Mouse (Mus musculus) layer of hippocampus, adult 2 months (tissue): ENCODE results near the gene Il10rb. TPM values are rescaled to one million over a fixed set of nuclear protein-coding genes. Genes with fewer than 3 reads are reported as not detected.
"Not testable (repeated sequence)": the region's sequence is repeated elsewhere in the genome, so short reads cannot be mapped to it uniquely, and the experiment has no call there.

Experiments
- DNase-seq, 2 experiments: peaks; one replicate each; pipeline ENCODE4 v3.0.0; 2022; ENCODE audit warnings: low spot score in 2 of 2
- H3K27ac ChIP-seq: fragments of 200-600 bp; 2 replicates; pipeline ENCODE4 v1.8.1; 2022
- H3K4me3 ChIP-seq: fragments of 200-600 bp; 2 replicates; pipeline ENCODE4 v1.8.1; 2022; ENCODE audit warnings: mild to moderate bottlenecking
- CTCF ChIP-seq: fragments of 200-600 bp; conservative IDR thresholded peaks from 2 replicates; pipeline ENCODE4 v1.8.1; 2022; ENCODE audit warnings: antibody characterized with exemption, mild to moderate bottlenecking, moderate library complexity
- total RNA-seq, 2 experiments: library from RNA; stranded (reverse); gene quantifications; 2 replicates each; pipeline ENCODE4 v1.2.3; 2021

Il10rb gene
- total RNA-seq, 2 experiments from 2014 or later, result 8.6 to 9.0 TPM

DNA sequence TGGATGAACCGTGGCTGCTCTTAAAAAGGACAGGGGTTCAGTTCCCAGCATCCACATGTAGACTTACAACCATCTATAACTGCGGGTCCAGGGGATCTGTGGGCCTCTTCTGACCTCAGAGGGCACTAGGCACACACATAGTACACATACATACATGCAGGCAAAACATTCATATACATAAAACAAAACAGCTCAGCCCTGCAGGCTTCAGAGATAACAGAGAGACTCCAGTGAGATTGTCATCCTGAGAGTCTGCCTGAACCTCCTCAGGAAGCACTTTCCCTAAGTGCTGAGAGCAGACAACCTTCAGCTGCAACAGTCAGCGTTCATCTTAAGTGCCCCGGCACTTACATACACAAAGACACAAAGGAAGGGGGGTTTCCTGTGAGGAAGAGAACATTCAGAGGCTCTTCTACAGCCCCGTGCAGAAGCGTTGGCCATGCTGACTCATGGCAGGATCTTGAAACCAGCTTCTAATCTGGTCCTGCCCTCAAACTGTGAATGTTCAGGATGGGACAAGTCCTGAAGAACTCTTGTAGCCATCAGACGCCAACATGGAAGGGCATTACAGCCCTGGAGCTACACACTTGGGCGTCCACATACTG lies 27.5 kb downstream of the Il10rb start:
- Histone ChIP-seq H3K4me3 (no peak overlapping the region), H3K27ac (no peak overlapping the region)
- DNase-seq, result no peak
- no peak for TF ChIP-seq CTCF

DNA sequence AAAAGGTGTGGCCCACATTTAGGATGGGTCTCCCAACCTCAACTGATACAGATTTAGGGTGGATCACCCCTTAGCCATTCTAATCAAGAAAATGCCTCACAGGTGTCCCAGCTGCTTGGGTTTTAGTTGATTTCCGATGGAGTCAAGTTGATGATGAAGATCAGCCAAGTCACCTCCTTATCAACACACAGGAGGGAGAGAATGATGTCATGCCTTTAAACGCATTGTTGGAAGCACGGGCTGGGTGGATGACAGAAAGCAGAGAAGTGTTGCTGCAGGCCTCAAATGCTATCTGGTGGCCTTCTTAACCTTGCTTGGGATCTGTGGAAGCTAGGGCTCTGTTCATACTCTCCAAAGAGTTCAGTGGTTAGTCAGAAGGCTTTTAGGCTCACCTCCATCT lies 28.2 kb downstream of the Il10rb start:
- no peak for TF ChIP-seq CTCF
- no peak for DNase-seq
- no peak overlapping the region for H3K4me3 ChIP-seq
- no peak overlapping the region for H3K27ac ChIP-seq

DNA sequence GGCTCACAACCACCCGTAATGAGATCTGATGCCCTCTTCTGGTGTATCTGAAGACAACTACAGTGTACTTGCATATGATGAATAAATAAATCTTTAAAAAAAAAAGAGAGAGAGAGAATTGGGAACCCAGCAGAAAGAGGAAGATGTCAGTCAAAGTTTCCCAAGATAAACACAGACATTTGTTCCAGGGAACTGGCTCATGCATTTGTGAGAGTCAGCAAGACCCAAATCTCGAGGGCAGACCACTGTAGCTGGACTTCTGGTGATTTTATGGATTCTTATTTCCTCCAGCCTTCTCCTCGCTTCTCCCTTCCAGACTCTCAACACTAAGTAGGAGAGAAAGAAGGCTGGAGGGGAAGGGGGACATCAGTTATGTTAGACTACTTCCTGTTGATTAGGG lies 32.1 kb downstream of the Il10rb start:
- Histone ChIP-seq H3K4me3 (no peak overlapping the region), H3K27ac (no peak overlapping the region)
- DNase-seq, result no peak
- no peak for TF ChIP-seq CTCF

DNA sequence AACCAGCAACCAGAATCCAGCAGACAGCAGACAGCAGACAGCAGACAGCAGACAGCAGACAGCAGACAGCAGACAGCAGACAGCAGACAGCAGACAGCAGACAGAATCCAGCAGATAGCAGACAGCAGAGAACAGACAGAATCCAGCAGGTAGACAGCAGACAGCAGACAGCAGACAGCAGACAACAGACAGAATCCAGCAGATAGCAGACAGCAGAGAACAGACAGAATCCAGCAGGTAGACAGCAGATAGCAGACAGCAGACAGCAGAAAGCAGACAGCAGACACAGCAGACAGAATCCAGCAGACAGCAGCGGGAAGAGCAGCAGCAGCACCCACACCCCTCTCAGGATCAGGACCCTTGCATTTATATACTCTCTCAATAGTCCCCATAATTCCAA lies 32.6 kb downstream of the Il10rb start:
- DNase-seq, H3K4me3 ChIP-seq, H3K27ac ChIP-seq: not testable (repeated sequence)

DNA sequence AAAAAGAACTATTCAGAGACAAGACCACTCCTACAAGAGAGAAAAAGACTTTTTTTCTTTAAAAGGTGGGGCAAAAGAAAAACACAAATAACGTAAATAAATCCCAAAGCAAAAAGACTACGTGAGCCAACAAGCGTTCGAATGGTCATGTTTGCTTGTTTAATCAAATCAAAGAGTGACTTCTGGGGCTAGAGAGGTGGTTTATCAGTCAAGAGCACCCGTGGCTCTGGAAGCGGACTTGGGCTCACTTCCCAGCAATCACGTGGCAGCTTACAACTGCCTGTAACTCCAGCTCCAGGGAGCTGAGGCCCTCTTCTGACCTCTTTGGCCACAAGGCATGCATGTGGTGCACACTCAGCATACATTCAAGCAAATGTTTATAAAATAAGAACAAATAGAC lies 35.4 kb downstream of the Il10rb start:
- no peak overlapping the region for H3K4me3 ChIP-seq
- TF ChIP-seq CTCF, result peak; percentile 60
- peak overlapping the region; percentile 61; the same call in 1 of the 2 replicates for H3K27ac ChIP-seq
- no peak for DNase-seq

DNA sequence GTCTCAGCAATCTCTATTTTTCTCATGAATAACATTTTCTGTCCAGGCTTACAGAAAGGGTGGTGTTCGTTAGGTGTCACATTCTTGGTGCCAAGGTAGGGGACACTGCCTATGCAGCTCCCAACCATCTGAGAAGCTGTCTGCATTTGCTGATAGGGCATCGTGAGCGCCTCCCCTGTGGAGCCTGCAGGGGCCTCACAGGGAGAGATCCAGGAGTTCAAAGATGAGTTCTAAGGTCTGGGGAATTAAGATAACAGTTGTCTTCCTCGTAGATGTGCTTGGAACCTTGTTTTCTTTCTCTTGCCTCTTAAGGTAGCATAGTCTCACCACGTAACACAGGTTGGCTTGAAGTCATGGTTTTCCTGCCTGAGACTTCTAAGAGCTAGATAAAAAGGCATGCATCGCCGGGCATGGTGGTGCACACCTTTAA lies 35.9 kb downstream of the Il10rb start:
- Histone ChIP-seq H3K27ac (peak overlapping the region; percentile 19; the same call in 1 of the 2 replicates), H3K4me3 (no peak overlapping the region)
- TF ChIP-seq CTCF, result no peak
- no peak for DNase-seq

DNA sequence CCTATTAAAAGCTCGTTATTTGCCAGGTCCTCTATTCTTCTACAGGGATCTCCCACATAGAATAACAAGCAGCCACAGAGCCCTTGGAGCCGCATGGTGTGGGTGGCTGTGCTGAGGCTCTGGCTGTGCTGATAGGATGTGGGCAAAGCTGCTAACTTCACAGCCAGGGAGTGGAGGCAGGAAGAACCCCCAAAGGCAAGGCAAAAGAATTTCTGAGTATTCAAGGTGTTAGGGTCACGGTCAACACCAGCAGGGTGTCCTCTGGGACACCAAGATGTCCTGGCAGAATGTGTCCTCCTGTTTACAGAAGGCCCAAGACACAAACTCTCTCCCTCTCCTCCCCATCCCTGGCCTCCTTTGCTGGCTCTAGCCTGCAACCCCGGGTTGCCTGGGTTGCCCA lies 36.5 kb downstream of the Il10rb start:
- no peak for DNase-seq
- no peak for TF ChIP-seq CTCF
- H3K27ac ChIP-seq, result peak overlapping the region; percentile 5; the same call in 1 of the 2 replicates

DNA sequence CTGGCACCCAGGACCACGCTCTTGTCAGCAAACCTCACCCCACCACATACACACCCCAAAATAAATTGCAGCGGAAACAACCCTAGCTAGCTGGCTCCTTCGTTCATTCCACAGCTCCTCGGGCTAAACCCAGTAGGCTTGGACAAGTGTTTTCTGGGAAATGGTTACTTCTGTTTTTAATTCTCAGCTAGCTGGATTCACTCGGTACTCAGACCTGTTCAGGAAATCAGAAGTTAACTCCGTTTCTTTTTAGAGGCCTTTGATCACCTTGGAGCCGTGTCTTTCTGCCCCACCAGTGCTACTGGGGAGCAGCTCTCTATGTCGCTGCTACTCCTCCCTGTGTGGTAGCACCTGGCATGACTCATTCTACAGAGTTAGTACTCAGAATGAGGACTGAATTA lies 37.2 kb downstream of the Il10rb start:
- DNase-seq, result no peak
- TF ChIP-seq CTCF, result no peak
- 0 out of 2 replicates have a peak overlapping the region, but pooled peaks have one; percentile 5 for H3K27ac ChIP-seq
- no peak overlapping the region for H3K4me3 ChIP-seq

More for the DNA sequence above, 36.5 kb downstream of the Il10rb start:
- no peak overlapping the region for H3K4me3 ChIP-seq

DNA sequence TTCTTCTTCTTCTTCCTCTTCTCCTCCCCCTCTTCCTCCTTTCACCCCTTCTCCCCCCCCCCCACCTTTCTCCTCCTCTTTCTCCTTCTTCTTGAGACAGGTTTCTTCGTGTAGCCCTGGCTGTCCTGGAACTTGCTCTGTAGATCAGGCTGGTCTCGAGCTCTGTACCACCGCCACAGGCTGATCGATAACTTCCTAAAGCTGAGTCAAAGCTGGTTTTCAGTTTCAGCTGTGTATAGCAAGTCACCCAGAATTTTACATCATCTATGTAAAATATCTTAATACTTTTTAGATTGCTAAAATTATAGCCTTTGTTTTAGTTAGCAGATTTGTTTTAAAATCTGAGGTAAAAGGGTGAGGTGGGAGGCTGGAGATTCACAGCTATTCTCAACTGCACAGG lies 38.9 kb downstream of the Il10rb start:
- no peak overlapping the region for H3K4me3 ChIP-seq
- DNase-seq, result no peak
- no peak for TF ChIP-seq CTCF
- H3K27ac ChIP-seq, result no peak overlapping the region

DNA sequence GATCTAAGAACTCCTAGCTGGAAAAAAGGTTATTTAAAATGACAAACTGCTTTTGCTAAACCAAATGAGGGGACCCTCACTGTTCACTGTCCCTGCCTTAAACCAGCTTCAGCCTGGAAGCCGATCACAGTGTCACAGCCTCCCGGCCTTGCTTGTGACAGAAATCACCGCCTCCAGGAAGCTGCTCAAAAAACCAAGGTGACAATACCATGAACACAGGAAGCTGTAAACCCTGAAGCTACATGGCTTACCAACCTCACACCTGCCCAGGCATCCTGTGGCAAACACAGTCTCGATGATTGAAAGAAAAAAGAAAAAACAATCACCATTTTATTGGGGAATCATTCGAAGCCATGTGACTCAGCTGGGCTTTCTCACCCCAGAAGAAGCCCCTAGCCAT lies 39.6 kb downstream of the Il10rb start:
- TF ChIP-seq CTCF, result no peak

DNA sequence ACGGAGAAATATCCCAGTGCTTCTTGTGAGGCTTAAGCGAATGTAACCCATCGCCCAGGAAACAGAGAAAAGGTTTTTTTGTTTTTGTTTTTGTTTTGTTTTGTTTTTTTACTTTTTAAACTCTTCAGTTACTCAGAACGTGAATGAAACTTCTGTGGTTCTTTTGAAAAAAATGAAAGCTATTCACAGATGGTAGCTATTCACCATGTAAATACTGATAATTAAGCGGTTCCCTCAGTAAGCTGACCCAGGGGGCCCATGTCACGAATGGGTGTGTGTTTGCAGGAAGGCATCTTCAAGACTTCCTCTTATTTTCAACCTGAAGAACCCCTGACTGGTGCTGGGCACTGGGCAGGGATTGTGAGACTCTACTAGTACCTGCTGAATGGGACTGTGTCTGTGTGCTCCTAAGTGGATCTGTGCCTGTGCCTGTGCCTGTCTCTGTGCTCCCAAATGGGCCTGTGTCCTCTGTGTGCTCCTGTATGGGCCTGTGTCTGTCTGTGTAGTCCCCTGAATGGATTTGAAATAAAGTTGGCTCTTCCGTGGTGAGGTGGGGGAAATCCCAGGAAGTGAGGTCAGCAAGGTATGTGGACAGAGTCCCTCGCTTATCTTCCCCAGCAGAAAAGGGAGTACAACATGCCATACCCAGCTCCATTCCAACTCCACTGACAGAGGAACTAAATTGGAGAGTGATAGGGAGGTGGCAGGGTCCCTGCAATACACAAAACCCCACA lies 41.0 kb downstream of the Il10rb start:
- TF ChIP-seq CTCF, result no peak
- H3K27ac ChIP-seq, result no peak overlapping the region
- no peak for DNase-seq
- no peak overlapping the region for H3K4me3 ChIP-seq

More for the DNA sequence above, 39.6 kb downstream of the Il10rb start:
- DNase-seq, result no peak
- H3K4me3 ChIP-seq, result no peak overlapping the region
- no peak overlapping the region for H3K27ac ChIP-seq

DNA sequence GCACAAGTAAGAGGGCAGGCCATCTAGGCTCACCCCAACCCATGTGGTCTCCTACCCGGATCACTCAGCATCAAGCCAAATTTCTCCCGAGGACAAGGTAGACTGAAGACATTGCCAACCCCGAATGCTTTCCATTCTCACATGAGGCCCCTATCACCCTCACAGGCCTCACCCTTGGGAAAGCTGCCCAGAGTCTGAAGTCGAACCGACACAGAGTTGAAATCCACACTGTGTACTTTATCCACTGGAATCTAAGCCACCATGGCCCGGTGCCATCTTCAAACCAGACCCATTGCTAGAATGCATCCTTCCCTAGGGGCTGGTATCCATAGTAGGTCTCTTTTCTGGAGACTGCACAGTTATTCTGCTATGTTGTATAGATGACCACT lies 41.5 kb downstream of the Il10rb start:
- no peak for DNase-seq
- no peak overlapping the region for H3K27ac ChIP-seq

DNA sequence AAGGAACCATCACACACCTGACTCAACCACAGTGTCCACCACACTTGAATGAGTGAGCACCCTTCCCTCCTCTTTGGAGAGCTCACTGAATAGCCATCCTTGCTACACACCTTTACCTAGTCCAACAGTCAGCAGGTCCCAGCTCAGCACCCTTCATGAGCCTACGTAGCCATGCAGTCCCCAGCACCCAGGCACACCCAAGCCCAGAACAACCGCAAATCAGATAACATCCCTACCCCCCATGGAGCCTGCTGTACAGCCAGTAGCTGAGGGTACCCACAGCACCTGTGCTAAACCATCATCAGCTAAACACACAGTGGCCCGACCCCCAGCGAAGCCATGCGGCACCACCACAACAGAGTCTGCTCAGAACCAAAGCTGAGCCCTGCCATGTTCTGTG lies 42.1 kb downstream of the Il10rb start:
- no peak for DNase-seq
- H3K27ac ChIP-seq, result no peak overlapping the region
- H3K4me3 ChIP-seq, result no peak overlapping the region
- no peak for TF ChIP-seq CTCF

More for the DNA sequence above, 41.5 kb downstream of the Il10rb start:
- no peak overlapping the region for H3K4me3 ChIP-seq
- TF ChIP-seq CTCF, result no peak

DNA sequence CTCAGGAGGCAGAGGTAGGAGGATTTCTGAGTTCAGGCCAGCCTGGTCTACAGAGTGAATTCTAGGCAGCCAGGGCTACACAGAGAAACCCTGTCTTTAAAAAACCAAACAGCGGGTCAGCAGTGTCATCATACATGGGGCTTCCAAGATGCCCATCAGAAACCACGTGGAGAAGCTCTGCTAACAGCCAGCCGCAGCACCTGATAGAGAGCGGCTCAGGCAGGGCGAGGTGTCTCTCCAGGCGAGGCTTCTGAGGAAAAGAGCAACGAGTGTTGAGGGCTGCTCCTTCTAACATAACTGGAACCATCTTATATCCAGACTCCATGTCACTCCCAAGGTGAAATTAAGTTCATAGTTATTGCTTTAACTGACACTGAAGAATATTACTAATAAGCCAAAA lies 42.9 kb downstream of the Il10rb start:
- Histone ChIP-seq H3K4me3 (no peak overlapping the region), H3K27ac (no peak overlapping the region)
- TF ChIP-seq CTCF, result no peak
- DNase-seq, result no peak
